Mouse (Mus musculus): ENCODE measurements around the gene Gm20905.
"Not testable (repeated sequence)": the region's sequence is repeated elsewhere in the genome, so short reads cannot be mapped to it uniquely, and the experiment has no call there.

The Gm20905 gene

GRCm38 (mm10) chrY:37259503-37259902 is at the start of gene Gm20905:
Gene Gm20905 (minus strand): TSS chrY:37259603.
- not testable (repeated sequence) for DNase-seq (ENCODE audit: low read depth, low spot score)
